Mouse (Mus musculus): ENCODE data around the gene Gm21366.
"Not testable (repeated sequence)": the region's sequence is repeated elsewhere in the genome, so short reads cannot be mapped to it uniquely, and the experiment has no call there.

Gm21366 gene

DNA sequence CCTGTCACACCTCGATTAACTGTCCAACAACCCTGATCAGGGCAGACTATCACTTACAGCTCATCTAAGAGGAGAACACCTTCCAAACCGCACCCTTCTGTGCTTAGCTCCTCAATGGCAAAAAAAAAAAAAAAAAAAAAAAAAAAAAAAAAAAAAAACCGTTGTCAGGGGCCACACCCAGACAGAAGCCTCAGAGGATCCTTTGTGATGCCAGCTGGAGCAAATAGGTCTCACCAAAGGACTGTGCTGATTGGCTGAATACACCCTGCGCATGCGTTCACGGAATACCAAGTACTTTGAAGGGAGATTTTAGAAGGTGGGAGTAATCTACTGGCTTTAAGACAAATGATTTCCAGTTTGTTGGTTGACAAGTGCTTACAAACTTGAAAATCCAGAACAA is at the start of gene Gm21366:
Gene Gm21366 (minus strand): TSS at position 101 of the 400 bp plus-strand sequence.
- not testable (repeated sequence) for DNase-seq (ENCODE audit: extremely low read depth, low read depth)

All from MEL-GATA-1-ER (cell line).